ENCODE assay signal across 8 mouse cellular contexts in genomic region chr1:171328839-171329432, GRCm38 (mm10). TPM values are rescaled to one million over a fixed set of nuclear protein-coding genes. Genes with fewer than 3 reads are reported as not detected.
DNase-seq lines count a peak whose midpoint lies in the region; ATAC-seq lines count a peak whose summit lies in the region.

Dedd (plus strand) TSS chr1:171329145.

- H3K4me3 ChIP-seq in hindbrain, embryonic 15.5 days: peak within 1 kb of the TSS; percentile 93

- no peaks in the 10 kb centered on the region for H3K36me3 ChIP-seq in hindbrain, embryonic 15.5 days

- H3K4me2 ChIP-seq in hindbrain, embryonic 15.5 days: peak within 1 kb of the TSS; percentile 88

- DNase-seq in T-cell, adult 2 months (ENCODE audit: low spot score): peak; percentile 91
- peak; percentile 88 to 90 for DNase-seq in cerebellum, postnatal 36 days
- DNase-seq in frontal cortex, postnatal 36 days (ENCODE audit: low spot score in 2 of 2): peak; percentile 93 to 94
- DNase-seq in left cerebral cortex, adult 11 months (ENCODE audit: low spot score): peak; percentile 93
- DNase-seq in lung, postnatal 4 days: peak; percentile 93 to 97
- peak; percentile 87 for DNase-seq in retina, postnatal 7 days (ENCODE audit: low read depth, low spot score)
- peak; percentile 89 for DNase-seq in urinary bladder, adult 2 months (ENCODE audit: low spot score)

- ATAC-seq in hindbrain, embryonic 15.5 days (ENCODE audit: low FRiP score, low read depth): peak; percentile 96

- H3K9me3 ChIP-seq in hindbrain, embryonic 15.5 days: no peaks in the 10 kb centered on the region

- peak within 1 kb of the TSS; percentile 91 for H3K9ac ChIP-seq in hindbrain, embryonic 15.5 days

- H3K27me3 ChIP-seq in hindbrain, embryonic 15.5 days: no peaks in the 10 kb centered on the region

- H3K27ac ChIP-seq in hindbrain, embryonic 15.5 days (replicated peaks): peak within 1 kb of the TSS; percentile 99

- under 1% methylated on average over 47 of the region's 48 CpGs for WGBS in hindbrain, embryonic 15.5 days

- peaks cover 33% of the 10 kb centered on the region for H3K4me1 ChIP-seq in hindbrain, embryonic 15.5 days (replicated peaks)

RNA-seq across cellular contexts. Expression of gene Dedd, which starts in this region (rescaled TPM):
- polyA plus RNA-seq in hindbrain, embryonic 15.5 days (2015; fragmentation: Nextera tagmentation; extraction: Ambion mirVana): 47.3 and 51.6 TPM in 2 replicates
- polyA plus RNA-seq in urinary bladder, adult 2 months (2012; rRNA removed): 50.0 and 53.0 TPM in 2 replicates

Comparison
In these comparisons a context has a peak if more than half of its experiments do, and no peak if none do; other contexts are left out.
1. Peak in every context shown above with its lines: DNase-seq, ATAC-seq, H3K4me3 ChIP-seq and H3K27ac ChIP-seq.